Mouse (Mus musculus) regulatory T cell (primary cell): Measurements from ENCODE around the gene 1700123O20Rik.

ENCODE experiments used
- in situ Hi-C: fragments of 300-600 bp; cut with MboI, MseI; formaldehyde crosslinking; loops from one replicate; pipeline ENCODE4 v1.15.1; 2025; ENCODE audit warnings: high pct_unique_total_duplicates

1700123O20Rik gene

GRCm38 (mm10) chr14:54678657-54679304, 7.2 kb upstream of the 1700123O20Rik start:
- in situ Hi-C loops: no loop called here

- in situ Hi-C loops: no loop called here
Measured at GRCm38 (mm10) chr14:54682396-54682795, 3.6 kb upstream of the 1700123O20Rik start.

- in situ Hi-C loops: no loop called here
Measured at GRCm38 (mm10) chr14:54685471-54685870, 545 bp upstream of the 1700123O20Rik start.

- in situ Hi-C loops: no loop called here
Measured at GRCm38 (mm10) chr14:54686522-54687143, 617 bp downstream of the 1700123O20Rik start, which contains the start of gene Acin1. TSS of gene Acin1 (minus strand) at chr14:54686931.

GRCm38 (mm10) chr14:54687251-54687650, 1.2 kb downstream of the 1700123O20Rik start:
- in situ Hi-C loops: no loop called here

- in situ Hi-C loops: no loop called here
Measured at GRCm38 (mm10) chr14:54695042-54695441, 9.0 kb downstream of the 1700123O20Rik start.

- in situ Hi-C loops: no loop called here
Measured at GRCm38 (mm10) chr14:54696752-54697151, 10.7 kb downstream of the 1700123O20Rik start.

GRCm38 (mm10) chr14:54698733-54699132, 12.7 kb downstream of the 1700123O20Rik start, which contains the start of gene Gm29776:
TSS of gene Gm29776 (minus strand) at chr14:54698833.
- in situ Hi-C loops: no loop called here

- in situ Hi-C loops: no loop called here
Measured at GRCm38 (mm10) chr14:54699586-54699985, 13.6 kb downstream of the 1700123O20Rik start.

GRCm38 (mm10) chr14:54701298-54701697, 15.3 kb downstream of the 1700123O20Rik start:
- in situ Hi-C loops: no loop called here

GRCm38 (mm10) chr14:54703207-54703606, 17.2 kb downstream of the 1700123O20Rik start:
- in situ Hi-C loops: no loop called here

- in situ Hi-C loops: no loop called here
Measured at GRCm38 (mm10) chr14:54705844-54706243, 19.8 kb downstream of the 1700123O20Rik start.

- in situ Hi-C loops: no loop called here
Measured at GRCm38 (mm10) chr14:54706589-54707320, 20.7 kb downstream of the 1700123O20Rik start.

- in situ Hi-C loops: no loop called here
Measured at GRCm38 (mm10) chr14:54709054-54709453, 23.0 kb downstream of the 1700123O20Rik start.

- in situ Hi-C loops: loop anchor here (10.0 kb wide), 1 partner anchor 73 kb away; the partner anchor contains the start of gene Slc7a8
Measured at GRCm38 (mm10) chr14:54712074-54712473, 26.1 kb downstream of the 1700123O20Rik start, which contains the start of gene Cebpe. TSS of gene Cebpe (minus strand) at chr14:54712174.

GRCm38 (mm10) chr14:54712861-54713260, 26.8 kb downstream of the 1700123O20Rik start:
- in situ Hi-C loops: loop anchor here (10.0 kb wide), 1 partner anchor 72 kb away; the partner anchor contains the start of gene Slc7a8

- in situ Hi-C loops: loop anchor here (10.0 kb wide), 1 partner anchor 71 kb away; the partner anchor contains the start of gene Slc7a8
Measured at GRCm38 (mm10) chr14:54714121-54714520, 28.1 kb downstream of the 1700123O20Rik start.

- in situ Hi-C loops: loop anchor here (10.0 kb wide), 1 partner anchor 70 kb away; the partner anchor contains the start of gene Slc7a8
Measured at GRCm38 (mm10) chr14:54714617-54715081, 28.6 kb downstream of the 1700123O20Rik start.

- in situ Hi-C loops: loop anchor here (10.0 kb wide), 1 partner anchor 69 kb away; the partner anchor contains the start of gene Slc7a8
Measured at GRCm38 (mm10) chr14:54715402-54715801, 29.4 kb downstream of the 1700123O20Rik start.

GRCm38 (mm10) chr14:54720041-54720440, 34.0 kb downstream of the 1700123O20Rik start:
- in situ Hi-C loops: no loop called here

- in situ Hi-C loops: no loop called here
Measured at GRCm38 (mm10) chr14:54720654-54721350, 34.8 kb downstream of the 1700123O20Rik start.
